Mouse (Mus musculus): ENCODE results near the gene Pfas. TPM values are rescaled to one million over a fixed set of nuclear protein-coding genes. Genes with fewer than 3 reads are reported as not detected.

Pfas gene
- 10 to 100 TPM; 18.0 to 20.8 TPM for total RNA-seq (2023)

DNA sequence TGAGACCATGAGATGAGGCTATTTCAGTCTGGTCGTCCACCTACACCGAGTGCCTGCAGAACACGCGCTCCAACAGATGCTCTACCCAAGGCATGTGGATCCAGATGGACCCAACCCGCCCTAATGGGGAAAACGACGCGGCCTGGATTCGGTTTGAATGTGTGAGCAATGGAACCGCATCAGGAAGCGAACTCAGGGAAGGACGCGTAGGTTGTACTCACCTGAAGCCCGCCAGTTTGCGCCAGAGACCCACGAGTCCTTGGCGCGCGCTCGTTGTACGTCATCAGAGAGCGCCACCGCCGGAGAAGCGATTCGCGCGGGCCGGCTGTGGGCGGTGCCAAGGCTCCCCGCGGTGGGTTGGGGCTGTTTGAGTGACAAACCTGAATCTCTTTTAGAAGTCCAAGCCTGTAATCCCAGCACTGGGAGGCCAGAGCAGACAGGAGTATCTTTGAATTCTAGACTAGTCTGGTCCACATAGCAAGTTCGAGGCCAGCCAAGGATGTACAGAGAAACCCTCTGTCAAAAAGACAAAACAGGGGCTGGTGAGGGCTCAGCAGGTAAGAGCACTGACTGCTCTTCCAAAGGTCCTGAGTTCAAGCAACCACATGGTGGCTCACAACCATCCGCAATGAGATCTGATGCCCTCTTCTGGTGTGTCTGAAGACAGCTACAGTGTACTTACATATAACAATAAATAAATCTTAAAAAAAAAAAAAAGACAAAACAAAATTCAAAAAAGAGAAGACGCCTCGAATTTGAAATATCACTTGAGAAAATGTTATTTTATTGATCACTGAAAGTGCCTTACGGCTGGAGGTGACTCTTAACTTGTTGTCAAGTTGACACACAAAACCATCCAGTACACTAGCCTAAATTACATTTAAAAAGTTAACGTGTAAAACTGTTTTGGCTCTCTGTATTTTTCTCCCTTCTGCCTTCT lies at the start of gene Pfas:
TSS of gene Pfas (minus strand) at position 279 of the 940 bp plus-strand sequence.

DNA sequence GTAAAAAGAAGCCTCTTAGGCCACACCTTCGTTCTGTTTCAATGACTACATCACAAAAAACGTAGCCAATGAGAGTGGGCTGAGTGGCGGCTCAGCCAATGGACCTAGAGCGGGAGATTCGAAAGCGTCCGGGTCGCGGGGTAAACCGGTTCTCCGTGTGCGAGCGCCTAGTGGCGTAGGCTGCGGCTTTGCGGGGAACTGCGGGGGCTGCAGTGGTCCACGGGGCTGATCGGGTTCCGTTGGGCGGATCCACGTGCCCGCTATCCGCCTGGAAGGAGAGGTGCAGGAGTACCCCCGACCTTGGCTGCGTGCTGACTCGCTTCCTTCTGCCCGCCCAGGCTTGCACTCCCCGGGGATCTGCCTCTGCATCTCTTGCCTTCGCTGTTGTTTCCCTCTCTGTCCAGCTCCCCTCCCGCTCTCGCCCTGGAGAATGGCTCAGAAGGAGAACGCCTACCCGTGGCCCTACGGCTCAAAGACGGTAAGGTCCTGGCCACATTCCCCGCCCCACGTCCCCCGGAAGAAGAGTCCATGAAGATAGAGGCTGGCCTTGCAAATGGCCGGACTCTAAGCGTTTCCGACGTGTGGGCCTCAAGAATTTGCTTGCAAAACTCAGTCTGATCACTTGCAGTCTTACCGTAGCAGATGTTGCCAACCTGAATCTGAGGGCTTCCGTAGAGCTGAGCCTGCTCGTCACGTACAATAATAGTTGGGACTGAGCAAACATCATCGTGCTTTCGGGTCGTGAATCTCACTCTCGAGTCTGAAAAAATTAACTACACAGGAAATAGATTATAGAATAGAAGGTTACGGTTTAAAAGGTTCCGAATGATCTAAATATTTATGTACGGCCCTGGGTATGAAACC lies 37.5 kb upstream of the Pfas start, which contains the start of gene Aurkb:
TSS of gene Aurkb (plus strand) at position 117 of the 864 bp plus-strand sequence.

DNA sequence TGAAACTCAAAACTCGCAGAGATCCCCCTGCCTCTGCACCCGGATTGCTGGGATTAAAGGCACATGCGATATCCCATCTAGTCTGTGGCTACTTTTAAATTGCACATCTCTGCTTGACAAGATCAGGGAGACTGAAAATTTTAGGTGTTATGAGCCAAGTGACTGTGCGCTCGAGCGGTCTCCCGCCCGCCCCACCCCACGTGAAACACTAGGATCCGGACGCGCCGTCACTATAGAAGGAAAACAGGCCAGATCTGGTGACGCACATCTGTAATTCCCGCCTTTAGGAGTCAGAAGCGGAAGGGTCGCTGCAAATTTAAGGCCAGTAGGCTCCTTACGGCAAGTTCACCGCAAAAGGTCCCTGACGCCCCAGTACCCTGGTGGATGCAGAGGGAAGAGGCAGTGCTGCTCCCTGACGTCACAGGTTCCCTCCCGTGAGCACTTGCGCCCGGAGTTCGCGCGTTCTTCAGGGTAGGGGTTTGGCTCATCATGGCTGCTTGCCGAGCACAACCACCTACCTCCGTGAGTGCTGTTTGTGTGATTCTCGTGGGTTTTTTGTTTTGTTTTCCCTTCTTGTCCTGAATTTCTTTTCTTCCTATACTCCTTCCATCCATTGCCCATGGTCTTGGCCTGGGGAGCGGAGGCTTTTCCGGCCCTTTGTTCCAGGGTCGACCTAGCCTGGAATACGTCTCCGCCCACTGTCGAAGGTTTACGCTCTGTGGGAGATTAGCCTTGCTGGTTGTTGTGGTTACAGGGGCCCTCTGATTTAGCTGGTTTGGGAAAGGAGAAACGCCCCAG lies 7.6 kb upstream of the Pfas start, which contains the start of gene Ctc1:
TSS of gene Ctc1 (plus strand) at position 268 of the 798 bp plus-strand sequence.

DNA sequence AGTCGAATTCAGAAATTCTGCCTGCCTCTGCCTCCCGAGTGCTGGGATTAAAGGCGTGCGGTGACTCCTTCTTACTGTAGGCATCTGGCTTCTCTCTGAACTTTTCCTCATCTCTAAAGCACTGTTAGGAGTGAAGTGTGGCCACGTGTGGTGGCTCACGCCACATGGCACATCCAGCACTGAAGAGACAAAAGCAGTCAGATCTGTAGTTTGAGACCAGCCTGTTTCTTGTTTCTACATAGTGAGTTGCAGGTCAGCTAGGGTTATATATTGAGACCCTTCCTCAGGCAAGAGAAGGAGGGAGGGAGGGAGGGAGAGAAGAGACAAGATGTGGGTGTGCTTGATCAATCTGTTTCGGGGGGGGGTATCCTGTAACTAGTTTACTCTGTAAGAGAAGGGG lies 33.2 kb downstream of the Pfas start, which contains the start of gene Rangrf:
TSS of gene Rangrf (minus strand) at position 101 of the 400 bp plus-strand sequence.

DNA sequence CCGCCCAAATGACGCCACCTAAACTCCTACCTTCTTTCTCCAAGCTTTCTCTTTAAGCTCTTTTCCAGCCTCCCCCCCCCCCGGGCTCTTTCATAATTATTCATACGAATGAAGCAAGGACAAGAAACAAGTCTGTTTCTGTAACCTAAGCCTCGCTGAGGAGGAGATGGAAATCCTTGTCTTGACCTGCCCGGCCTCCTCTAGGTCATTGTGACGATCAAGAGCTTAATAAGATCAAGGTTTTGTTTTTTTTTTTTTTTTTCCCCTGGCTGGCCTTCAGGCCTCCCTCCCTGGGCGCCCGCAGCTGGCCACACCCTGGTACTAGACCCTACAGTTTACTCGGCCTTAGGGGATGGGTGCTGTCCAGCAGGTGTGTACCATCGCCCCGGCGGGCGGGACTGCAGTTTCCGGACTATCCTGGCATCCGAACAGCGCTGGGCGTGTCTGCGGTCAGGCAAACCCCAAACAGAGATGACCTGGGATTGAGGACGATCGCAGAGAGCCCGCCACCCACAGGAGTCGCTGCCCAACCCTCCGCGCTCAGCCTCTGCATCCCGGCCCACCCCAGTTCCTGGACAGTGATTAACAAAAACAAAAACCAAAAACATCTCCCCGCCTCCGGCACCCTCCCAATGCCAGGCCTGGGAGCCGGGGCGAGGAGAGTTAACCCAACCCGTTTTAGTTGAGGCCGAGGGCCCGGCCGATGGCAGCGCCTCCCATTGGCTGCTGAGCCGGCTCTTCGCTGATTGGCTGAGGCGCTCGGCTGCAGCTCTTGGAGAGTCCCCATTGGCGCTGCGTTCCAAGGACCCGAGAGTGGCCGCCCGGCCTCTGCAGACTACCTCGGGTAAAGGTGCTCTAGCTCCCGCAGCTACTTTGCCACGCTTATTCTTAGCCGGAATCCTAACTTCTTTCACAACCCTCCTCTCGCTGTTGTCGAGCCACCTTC lies 40.6 kb downstream of the Pfas start, which contains the start of gene Slc25a35:
TSS of gene Slc25a35 (plus strand) at position 795 of the 946 bp plus-strand sequence.

DNA sequence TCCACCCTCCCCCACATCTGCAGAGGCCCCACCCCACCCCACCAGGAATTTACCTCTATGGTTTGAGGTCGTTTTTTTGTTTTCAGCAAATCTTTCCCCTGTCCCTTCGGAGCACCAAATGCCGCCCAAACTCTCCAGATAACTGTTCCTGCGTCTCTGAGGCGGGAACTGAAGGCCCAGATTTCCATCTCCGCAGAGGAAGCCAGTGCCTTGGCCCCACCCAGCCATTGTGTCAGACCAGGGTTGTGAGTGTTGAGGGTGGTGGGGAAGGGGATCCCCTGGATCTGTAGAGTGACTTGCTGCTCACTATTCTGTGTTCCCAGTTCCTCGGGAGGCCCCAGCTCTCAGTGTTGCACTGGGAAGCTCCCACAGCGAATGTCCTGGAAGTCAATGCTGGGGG lies 51.0 kb downstream of the Pfas start, which contains the start of gene Arhgef15:
TSS of gene Arhgef15 (minus strand) at position 173 of the 400 bp plus-strand sequence.

Other genes starting within 250 kb of the Pfas start
- 100 to 1,000 TPM; 177 to 183 TPM for gene Ndel1, start 136.6 kb downstream of the Pfas start, total RNA-seq (2023)
- not detected for gene Rnf222, start 119.9 kb downstream of the Pfas start, total RNA-seq (2023)
- 100 to 1,000 TPM; 819 to 898 TPM for gene Rpl26, start 106.9 kb downstream of the Pfas start, total RNA-seq (2023)
- not detected for gene Odf4, start 81.4 kb downstream of the Pfas start, total RNA-seq (2023)
- under 1 TPM in 1 of 2 experiments, not detected in 1; 0.18 TPM for gene Arhgef15, start 51.0 kb downstream of the Pfas start, total RNA-seq (2023)
- 1 to 10 TPM; 2.2 to 2.8 TPM for gene Slc25a35, start 40.3 kb downstream of the Pfas start, total RNA-seq (2023)
- 1 to 10 TPM; 3.1 to 5.0 TPM for gene Rangrf, start 33.3 kb downstream of the Pfas start, total RNA-seq (2023)
- 10 to 100 TPM; 30.6 to 33.8 TPM for gene Ctc1, start 7.5 kb upstream of the Pfas start, total RNA-seq (2023)
- 10 to 100 TPM; 83.0 to 89.7 TPM for gene Aurkb, start 37.2 kb upstream of the Pfas start, total RNA-seq (2023)
- 10 to 100 TPM; 35.9 to 39.8 TPM for gene Borcs6, start 51.3 kb upstream of the Pfas start, total RNA-seq (2023)
- 1 to 10 TPM; 2.6 to 6.6 TPM for gene Tmem107, start 62.3 kb upstream of the Pfas start, total RNA-seq (2023)
- gene Vamp2, start 80.0 kb upstream of the Pfas start, total RNA-seq (2023): 100 to 1,000 TPM; 188 to 209 TPM
- 100 to 1,000 TPM; 327 to 350 TPM for gene Per1, start 86.8 kb upstream of the Pfas start, total RNA-seq (2023)
- not detected for gene Hes7, start 111.9 kb upstream of the Pfas start, total RNA-seq (2023)
- not detected for gene 9130213A22Rik, start 114.1 kb upstream of the Pfas start, total RNA-seq (2023)
- gene Aloxe3, start 117.4 kb upstream of the Pfas start, total RNA-seq (2023): not detected
- gene Alox12b, start 148.5 kb upstream of the Pfas start, total RNA-seq (2023): not detected
- under 1 TPM; 0.22 to 0.24 TPM for gene Alox8, start 189.4 kb upstream of the Pfas start, total RNA-seq (2023)
- not detected for gene Gucy2e, start 228.6 kb upstream of the Pfas start, total RNA-seq (2023)

Data from neutrophil, adult 59 days (primary cell).